Mouse (Mus musculus) layer of hippocampus, adult 18-20 months (tissue): ENCODE measurements around the gene Nkx2-9. TPM values are rescaled to one million over a fixed set of nuclear protein-coding genes. Genes with fewer than 3 reads are reported as not detected.

Experiments used
- DNase-seq, 2 experiments: peaks; one replicate each; pipeline ENCODE4 v3.0.0; 2022; ENCODE audit warnings: low spot score in 2 of 2
- long read RNA-seq: library from polyadenylated mRNA; stranded (forward); transcript quantifications from one replicate; pipeline ENCODE4 v2.0.0, GENCODE M21; 2021
- total RNA-seq, 2 experiments: library from RNA; stranded (reverse); gene quantifications; 2 replicates each; pipeline ENCODE4 v1.2.3; 2021

Nkx2-9 gene
- total RNA-seq, result under 1 TPM; 0.25 to 0.42 TPM
- long read RNA-seq, result 0 reads

GRCm38 (mm10) chr12:56612761-56613437, at the start of gene Nkx2-9:
TSS of gene Nkx2-9 (minus strand) at chr12:56613284.
- no peak for DNase-seq

- DNase-seq, result peak; percentile 34 to 73
Observed at GRCm38 (mm10) chr12:56637181-56637566, 24.1 kb upstream of the Nkx2-9 start.

GRCm38 (mm10) chr12:56636534-56637180, 23.6 kb upstream of the Nkx2-9 start:
- DNase-seq, result peak; percentile 51 to 77

GRCm38 (mm10) chr12:56616088-56616487, 3.0 kb upstream of the Nkx2-9 start:
- DNase-seq, result no peak

- no peak for DNase-seq
Observed at GRCm38 (mm10) chr12:56615391-56615790, 2.3 kb upstream of the Nkx2-9 start.

GRCm38 (mm10) chr12:56614513-56614912, 1.4 kb upstream of the Nkx2-9 start:
- DNase-seq, result no peak

- no peak for DNase-seq
Observed at GRCm38 (mm10) chr12:56613916-56614510, 929 bp upstream of the Nkx2-9 start.

GRCm38 (mm10) chr12:56613438-56613830, 350 bp upstream of the Nkx2-9 start:
- no peak for DNase-seq

- no peak for DNase-seq
Observed at GRCm38 (mm10) chr12:56612349-56612735, 742 bp downstream of the Nkx2-9 start.

- DNase-seq, result peak in 1 of 2 experiments; percentile 9
Observed at GRCm38 (mm10) chr12:56611504-56612348, 1.4 kb downstream of the Nkx2-9 start.

GRCm38 (mm10) chr12:56610851-56611250, 2.2 kb downstream of the Nkx2-9 start:
- no peak for DNase-seq

- DNase-seq, result peak in 1 of 2 experiments; percentile 26
Observed at GRCm38 (mm10) chr12:56591722-56592121, 21.4 kb downstream of the Nkx2-9 start.

GRCm38 (mm10) chr12:56587830-56588229, 25.3 kb downstream of the Nkx2-9 start:
- peak in 1 of 2 experiments; percentile 66 for DNase-seq

Other genes starting within 250 kb of the Nkx2-9 start
- gene Nkx2-1, start 76.4 kb downstream of the Nkx2-9 start, total RNA-seq, result under 1 TPM; 0.45 to 0.71 TPM
- gene Pax9, start 78.5 kb upstream of the Nkx2-9 start, total RNA-seq, result not detected